Mouse (Mus musculus) limb, embryonic 10.5 days (tissue): ENCODE data around the gene Plagl2. TPM values are rescaled to one million over a fixed set of nuclear protein-coding genes. Genes with fewer than 3 reads are reported as not detected.

Experiments used
- DNase-seq: peaks from one replicate; pipeline ENCODE4 v3.0.0-alpha.2; 2017; ENCODE audit warnings: low spot score
- H3K27ac ChIP-seq: fragments of 300-500 bp; sonication (generic); 2 replicates; pipeline ENCODE4 v1.5.1; 2016; ENCODE audit warnings: mild to moderate bottlenecking
- H3K27me3 ChIP-seq: fragments of 300-500 bp; sonication (generic); 2 replicates; pipeline ENCODE4 v1.6.1; 2016; ENCODE audit warnings: low read depth, mild to moderate bottlenecking; ENCODE audit not compliant: poor library complexity, severe bottlenecking
- H3K36me3 ChIP-seq: fragments of 300-500 bp; sonication (generic); 2 replicates; pipeline ENCODE4 v1.6.1; 2016; ENCODE audit warnings: mild to moderate bottlenecking, moderate library complexity
- H3K4me1 ChIP-seq: fragments of 300-500 bp; sonication (generic); 2 replicates; pipeline ENCODE4 v1.6.1; 2016
- H3K4me3 ChIP-seq: fragments of 300-500 bp; sonication (generic); 2 replicates; pipeline ENCODE4 v1.5.1; 2016; ENCODE audit warnings: mild to moderate bottlenecking, moderate library complexity
- H3K9me3 ChIP-seq: fragments of 300-500 bp; sonication (generic); replicated peaks from 2 replicates; pipeline ENCODE4 v1.6.1; 2016; ENCODE audit warnings: mild to moderate bottlenecking
- WGBS: fragments of 180-500 bp; shearing (Covaris S2); methylation state at CpG from one replicate; pipeline ENCODE4 v1.1.7; 2016; 5-methylcytosine and 5-hydroxymethylcytosine counted together
- polyA plus RNA-seq: library from polyadenylated mRNA; unstranded; fragments of >200 nt; fragmentation: Nextera tagmentation; extraction: Ambion mirVana; gene quantifications from 2 replicates; pipeline ENCODE4 v1.2.1, GENCODE M21; 2016

The Plagl2 gene
- polyA plus RNA-seq, 1 experiment from 2014 or later: 24.6 TPM

DNA sequence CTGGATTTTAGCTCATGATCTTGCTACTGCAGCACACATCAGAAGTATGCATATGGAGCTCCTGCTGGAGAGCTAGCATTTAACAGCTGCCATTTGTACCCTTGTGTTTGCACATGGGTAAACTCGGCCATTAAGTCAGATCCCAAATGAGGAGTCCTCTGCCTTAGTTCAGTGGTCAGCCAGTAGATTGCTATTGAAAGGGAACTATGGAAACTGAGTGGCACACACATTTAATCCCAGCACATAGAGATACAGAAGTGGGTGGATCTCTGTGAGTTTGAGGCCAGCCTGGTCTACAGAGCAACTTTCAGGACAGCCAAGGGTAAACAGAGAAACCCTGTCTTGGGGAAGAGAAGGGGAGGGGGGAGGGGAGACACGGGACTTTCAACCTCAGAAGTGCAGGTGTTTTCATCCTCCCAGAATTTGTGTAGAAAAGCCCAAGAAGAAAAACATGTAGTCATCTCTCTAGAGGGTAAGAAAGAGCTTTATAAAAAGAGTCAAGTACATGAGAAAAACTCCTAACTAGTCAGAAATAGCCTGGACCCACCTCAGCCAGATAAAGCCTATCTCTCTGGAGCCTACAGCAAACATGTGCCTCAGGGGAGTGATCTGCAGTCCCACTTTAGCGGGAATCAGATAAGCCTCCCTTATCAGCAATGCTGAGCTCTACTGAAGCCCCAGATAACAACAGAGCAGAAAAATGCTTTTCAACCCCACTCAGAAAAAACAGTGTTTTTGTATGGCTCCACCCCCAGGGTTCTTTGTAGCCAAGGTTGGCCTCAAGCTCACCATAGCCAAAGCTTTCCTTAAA, 18.8 kb upstream of the Plagl2 start:
- 63% methylated on average over 3 of the region's 3 CpGs for WGBS
- H3K4me3 ChIP-seq: no peak overlapping the region
- no peaks in the 10 kb centered on the region for H3K27me3 ChIP-seq
- no peaks in the 10 kb centered on the region for H3K9me3 ChIP-seq
- peaks cover 65% of the 10 kb centered on the region for H3K36me3 ChIP-seq
- no peak overlapping the region for H3K27ac ChIP-seq
- no peaks in the 10 kb centered on the region for H3K4me1 ChIP-seq
- DNase-seq: no peak

DNA sequence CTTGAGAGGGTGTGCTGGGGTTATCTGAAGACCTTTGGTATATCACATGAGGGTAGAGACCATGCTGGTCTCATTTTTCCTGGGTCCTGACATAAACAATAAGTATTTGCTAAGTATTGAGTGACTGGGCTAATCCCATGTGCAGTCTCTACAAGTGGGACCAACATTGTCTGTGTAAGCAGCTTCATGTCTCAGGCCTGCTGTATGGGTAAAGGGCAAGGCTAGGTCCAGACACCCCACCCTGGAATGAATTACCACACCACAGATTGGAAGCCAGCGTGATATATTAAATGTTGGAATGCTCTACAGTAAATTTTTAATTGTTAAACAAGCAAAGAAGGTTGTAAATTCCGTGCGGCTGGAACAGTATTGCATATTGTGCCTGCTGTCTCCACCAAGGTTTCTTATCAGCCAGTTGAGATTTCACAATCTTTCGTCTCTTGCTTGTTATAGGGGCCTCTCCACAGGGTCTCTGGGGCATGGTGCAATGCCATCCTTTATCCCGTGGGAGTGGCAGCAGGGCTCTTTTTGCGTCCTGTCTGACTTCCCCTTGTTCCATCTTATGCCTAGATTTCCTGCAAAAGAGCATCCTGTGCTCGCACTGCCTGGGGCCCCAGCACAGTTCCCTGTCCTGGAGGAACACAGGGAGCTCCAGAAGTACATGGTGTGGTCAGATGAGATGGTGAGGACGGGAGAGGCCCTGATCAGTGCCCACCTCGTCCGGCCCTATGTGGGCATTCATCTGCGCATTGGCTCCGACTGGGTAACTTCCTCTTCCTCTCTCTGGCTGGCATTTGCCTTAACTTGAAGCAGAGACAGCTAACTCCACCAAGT, 18.0 kb upstream of the Plagl2 start:
- Histone ChIP-seq H3K27me3 (no peaks in the 10 kb centered on the region), H3K9me3 (no peaks in the 10 kb centered on the region), H3K27ac (no peak overlapping the region), H3K4me1 (no peaks in the 10 kb centered on the region), H3K4me3 (no peak overlapping the region), H3K36me3 (peaks cover 64% of the 10 kb centered on the region)
- DNase-seq: no peak
- WGBS: 85% methylated on average over 12 of the region's 12 CpGs

DNA sequence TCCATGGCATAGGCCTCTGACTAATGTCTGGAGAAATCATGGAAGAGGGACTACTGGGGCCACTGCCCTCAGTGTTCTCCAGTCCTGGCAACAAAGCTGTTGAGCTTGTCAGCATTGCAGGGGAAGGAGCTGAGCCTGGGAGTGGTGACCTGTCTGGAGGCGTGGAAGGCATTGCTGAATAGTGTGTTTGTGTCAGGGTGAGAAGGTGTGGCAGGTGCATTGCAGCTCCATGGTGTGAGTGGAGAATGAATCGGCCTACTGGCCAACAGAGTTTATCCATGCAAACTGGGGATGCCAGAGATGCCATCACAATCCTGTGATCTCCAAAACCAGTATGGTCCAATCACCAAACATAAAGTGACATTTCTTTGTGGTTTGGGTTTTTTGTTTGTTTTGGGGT, 15.4 kb upstream of the Plagl2 start:
- Histone ChIP-seq H3K27ac (no peak overlapping the region), H3K4me3 (no peak overlapping the region), H3K4me1 (no peaks in the 10 kb centered on the region), H3K27me3 (no peaks in the 10 kb centered on the region), H3K9me3 (no peaks in the 10 kb centered on the region), H3K36me3 (peaks cover 65% of the 10 kb centered on the region)
- 85% methylated on average over 2 of the region's 2 CpGs for whole genome bisulfite sequencing
- no peak for DNase-seq

DNA sequence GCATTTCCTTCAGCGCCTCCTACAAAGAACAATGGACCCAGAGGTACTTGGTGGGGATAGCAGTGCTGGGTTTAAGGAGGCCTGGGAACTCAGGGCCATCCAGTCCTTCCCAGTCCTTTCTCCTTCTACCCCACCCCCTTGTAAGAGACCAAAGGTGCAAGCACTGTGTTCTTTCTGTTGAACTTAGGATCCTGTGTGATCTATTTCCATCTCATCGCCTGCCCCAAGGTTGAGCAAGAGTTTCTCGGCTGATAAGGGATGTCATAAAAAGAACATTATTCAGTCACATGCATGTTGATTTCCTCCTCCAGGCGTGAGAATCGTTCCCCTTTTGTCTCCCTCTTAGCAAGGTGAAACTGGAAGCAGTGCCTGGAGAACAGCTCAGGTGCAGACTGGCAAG, 8.5 kb upstream of the Plagl2 start:
- DNase-seq: no peak
- H3K4me1 ChIP-seq: no peaks in the 10 kb centered on the region
- no peaks in the 10 kb centered on the region for H3K27me3 ChIP-seq
- H3K36me3 ChIP-seq: peaks cover 86% of the 10 kb centered on the region
- WGBS: 92% methylated on average over 5 of the region's 5 CpGs
- no peak overlapping the region for H3K4me3 ChIP-seq
- H3K9me3 ChIP-seq: no peaks in the 10 kb centered on the region
- H3K27ac ChIP-seq: no peak overlapping the region

DNA sequence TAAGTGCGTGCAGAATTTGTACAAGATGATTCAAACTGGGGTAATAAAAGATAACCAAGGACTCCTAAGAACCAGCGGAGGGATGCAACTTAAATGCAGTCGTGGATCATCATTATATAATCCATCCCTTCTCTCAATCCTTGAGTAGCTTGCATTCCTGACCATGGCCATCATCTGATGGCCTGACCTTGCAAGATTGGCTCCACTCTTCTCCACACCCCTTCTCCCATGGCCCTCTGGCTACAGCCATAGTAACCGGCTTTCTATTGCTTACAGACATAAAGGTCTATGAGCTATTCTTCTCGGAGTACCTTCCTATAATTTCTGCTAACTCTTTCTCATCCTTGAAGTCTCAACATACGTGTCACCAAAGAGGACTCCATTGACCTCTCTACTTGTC, 930 bp upstream of the Plagl2 start:
- Histone ChIP-seq H3K36me3 (peaks cover 53% of the 10 kb centered on the region), H3K27me3 (no peaks in the 10 kb centered on the region), H3K27ac (peak overlapping the region; percentile 99; the same call in 1 of the 2 replicates), H3K9me3 (no peaks in the 10 kb centered on the region), H3K4me1 (peaks cover 43% of the 10 kb centered on the region), H3K4me3 (peak overlapping the region; percentile 99)
- no peak for DNase-seq
- 72% methylated on average over 6 of the region's 6 CpGs for WGBS

DNA sequence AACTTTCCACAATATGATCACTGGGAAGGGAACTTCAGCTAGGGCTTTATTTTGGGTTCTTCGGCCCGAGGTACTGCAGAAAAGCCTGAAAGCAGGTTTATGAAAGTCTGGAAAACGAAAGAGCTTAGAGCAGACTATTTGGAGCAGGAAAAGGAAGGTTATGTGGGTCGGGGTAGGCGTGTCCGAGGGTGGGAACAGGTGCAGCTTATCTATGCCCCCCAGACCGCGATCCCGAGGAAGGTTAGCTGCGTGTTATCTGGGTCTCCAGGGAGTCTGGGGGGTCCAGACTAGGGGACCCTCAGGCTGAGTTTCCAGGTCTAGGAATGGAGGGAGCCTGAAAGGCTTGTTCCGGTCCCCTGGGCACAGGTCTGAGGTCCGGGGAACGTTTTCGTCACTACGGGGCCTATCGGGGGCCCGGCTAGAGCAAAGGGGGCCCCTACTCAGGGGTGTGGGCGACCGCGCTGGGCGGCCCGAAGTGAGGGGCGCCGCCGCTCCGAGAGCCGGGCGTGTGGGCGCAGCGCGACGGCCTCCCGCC, 458 bp downstream of the Plagl2 start:
- no peak for DNase-seq
- Histone ChIP-seq H3K27ac (peak overlapping the region; percentile 99), H3K4me3 (peak overlapping the region; percentile 99), H3K27me3 (no peaks in the 10 kb centered on the region), H3K4me1 (peaks cover 44% of the 10 kb centered on the region), H3K9me3 (no peaks in the 10 kb centered on the region), H3K36me3 (peaks cover 56% of the 10 kb centered on the region)
- under 1% methylated on average over 33 of the region's 33 CpGs for WGBS

DNA sequence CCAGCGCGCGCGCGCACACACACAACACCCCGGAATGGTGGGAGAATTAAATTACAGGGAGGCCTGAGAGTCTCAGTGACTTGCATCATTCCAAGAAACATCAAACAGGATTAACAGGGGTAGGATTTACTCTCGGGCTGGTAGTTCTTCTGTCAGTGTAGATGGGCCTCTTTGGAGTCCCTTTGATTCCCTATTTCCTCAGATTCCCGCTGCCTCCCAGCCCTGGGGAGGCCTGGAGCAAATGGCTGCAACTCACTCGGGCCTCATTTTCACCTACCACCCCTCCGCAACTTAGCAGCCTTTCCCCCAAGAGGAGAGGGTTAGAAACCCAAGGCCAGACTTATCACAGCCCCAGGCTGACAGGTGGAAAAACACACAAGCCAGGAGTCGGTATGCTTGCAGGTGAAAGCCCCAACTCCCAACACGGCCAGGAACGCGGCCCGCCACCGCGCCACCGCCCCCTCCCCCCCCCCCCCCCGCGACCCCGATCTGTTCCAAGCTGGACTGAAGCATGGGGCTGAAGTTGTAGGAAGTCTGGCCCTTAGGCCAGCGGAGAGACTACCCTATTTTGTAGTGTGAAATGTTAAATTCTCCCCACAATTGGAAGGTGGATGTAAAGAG, 1.3 kb downstream of the Plagl2 start:
- Histone ChIP-seq H3K27ac (peak overlapping the region; percentile 99), H3K27me3 (no peaks in the 10 kb centered on the region), H3K36me3 (peaks cover 56% of the 10 kb centered on the region), H3K9me3 (no peaks in the 10 kb centered on the region), H3K4me3 (peak overlapping the region; percentile 99), H3K4me1 (peaks cover 44% of the 10 kb centered on the region)
- WGBS: 6% methylated on average over 22 of the region's 22 CpGs
- DNase-seq: peak; percentile 58

DNA sequence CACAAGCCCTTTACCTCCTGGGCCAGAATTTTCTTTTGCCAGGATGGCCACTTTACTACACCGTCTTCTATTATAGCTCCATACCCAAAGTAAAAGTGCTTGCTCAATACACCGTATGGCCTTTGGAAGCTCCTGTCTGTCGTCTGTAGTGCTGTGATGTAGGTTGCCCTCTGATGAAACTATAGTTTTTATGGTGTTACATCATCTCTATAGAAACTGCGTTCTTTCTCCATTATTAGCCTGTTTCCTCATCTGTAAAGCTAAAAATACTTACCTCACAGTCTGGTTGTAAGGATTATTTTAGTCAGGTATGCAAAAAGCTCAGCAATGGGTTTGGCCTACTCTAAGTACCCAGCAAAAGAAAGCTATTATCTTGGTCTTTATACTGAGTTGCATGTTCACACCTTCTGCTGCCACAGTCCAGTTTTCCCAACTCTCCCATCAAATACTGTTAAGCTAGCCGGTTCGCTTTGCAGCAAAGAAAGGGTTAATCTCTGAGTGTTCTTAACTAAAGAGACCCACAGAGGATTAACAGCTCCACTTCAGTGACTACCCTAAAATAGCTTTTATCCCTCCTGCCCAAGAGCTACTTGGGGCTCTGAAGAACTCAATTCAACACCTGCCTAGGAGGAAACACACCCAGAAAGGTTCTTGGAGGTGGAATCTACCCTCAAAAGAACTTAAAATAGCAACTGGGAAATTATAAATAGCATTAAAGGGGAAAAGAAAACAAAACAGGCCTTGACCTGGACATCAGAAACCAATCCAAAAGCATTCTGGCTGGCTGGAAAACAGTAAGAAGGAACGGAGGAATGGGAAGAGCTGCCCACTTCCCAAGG, 2.0 kb downstream of the Plagl2 start:
- no peaks in the 10 kb centered on the region for H3K9me3 ChIP-seq
- H3K4me1 ChIP-seq: peaks cover 44% of the 10 kb centered on the region
- H3K36me3 ChIP-seq: peaks cover 57% of the 10 kb centered on the region
- WGBS: 75% methylated on average over 7 of the region's 7 CpGs
- DNase-seq: no peak
- H3K27me3 ChIP-seq: no peaks in the 10 kb centered on the region
- H3K4me3 ChIP-seq: peak overlapping the region; percentile 99
- H3K27ac ChIP-seq: peak overlapping the region; percentile 99; the same call in 1 of the 2 replicates

DNA sequence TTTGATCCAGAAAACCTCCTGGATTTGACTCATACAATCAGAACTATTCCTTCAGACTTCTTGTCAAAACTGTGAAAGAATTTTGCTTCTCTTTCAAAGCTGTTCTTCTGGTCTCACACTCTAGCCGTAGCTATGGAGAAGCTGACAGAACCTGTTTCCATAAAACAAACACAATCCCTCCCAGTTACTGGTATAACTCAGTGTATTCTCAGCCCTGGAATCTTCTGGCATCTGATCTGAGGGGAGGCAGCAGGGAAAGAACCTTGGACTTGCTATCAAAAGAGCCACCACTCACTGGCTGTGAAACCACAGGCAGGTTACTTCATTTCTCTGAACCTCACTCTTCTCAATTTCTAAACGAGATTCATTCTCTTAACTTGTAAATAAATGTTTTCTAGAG, 2.8 kb downstream of the Plagl2 start:
- Histone ChIP-seq H3K27ac (no peak overlapping the region), H3K9me3 (no peaks in the 10 kb centered on the region), H3K27me3 (no peaks in the 10 kb centered on the region), H3K36me3 (peaks cover 61% of the 10 kb centered on the region), H3K4me3 (no peak overlapping the region), H3K4me1 (peaks cover 44% of the 10 kb centered on the region)
- 82% methylated on average over 2 of the region's 2 CpGs for WGBS
- DNase-seq: no peak

DNA sequence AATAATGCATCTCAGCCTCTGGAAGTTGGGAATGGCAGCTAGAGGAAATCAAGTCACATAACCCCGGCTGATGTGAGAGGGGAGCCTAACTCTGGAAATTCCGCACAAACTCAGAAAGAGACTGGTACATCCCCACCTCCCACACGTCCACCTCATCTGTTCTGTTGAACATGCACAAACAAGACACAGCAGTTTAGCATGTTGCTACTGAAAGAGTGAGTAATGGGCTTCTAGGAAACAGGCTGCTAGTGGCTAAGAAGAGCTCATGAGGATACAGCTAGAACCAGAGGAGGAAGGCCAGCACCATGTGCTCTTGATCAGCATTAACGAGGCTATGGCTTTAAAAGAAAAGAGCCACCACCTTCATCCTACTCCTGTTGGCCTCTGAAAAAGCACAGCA, 3.3 kb downstream of the Plagl2 start:
- Histone ChIP-seq H3K4me3 (no peak overlapping the region), H3K9me3 (no peaks in the 10 kb centered on the region), H3K36me3 (peaks cover 62% of the 10 kb centered on the region), H3K4me1 (peaks cover 44% of the 10 kb centered on the region), H3K27ac (no peak overlapping the region), H3K27me3 (no peaks in the 10 kb centered on the region)
- WGBS: 74% methylated on average over 4 of the region's 4 CpGs
- DNase-seq: no peak

DNA sequence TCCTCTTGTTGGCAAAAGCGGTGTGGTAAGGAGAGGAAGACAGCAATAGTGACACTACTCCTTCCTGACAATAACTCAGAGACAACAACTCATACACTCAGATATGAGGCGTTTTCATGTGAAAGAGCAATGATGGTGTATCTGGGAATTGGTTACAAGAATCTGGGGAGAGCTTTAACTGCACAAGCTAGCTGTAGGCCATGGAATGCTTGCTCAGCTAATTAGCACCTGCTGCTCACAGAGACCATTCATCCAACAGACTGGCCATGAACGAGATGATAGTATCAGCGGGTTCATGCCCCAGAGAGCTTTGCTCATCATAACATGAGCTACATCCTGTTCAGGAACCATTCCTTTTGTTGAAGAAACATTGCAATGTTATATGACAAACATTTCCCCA, 4.0 kb downstream of the Plagl2 start:
- Histone ChIP-seq H3K27me3 (no peaks in the 10 kb centered on the region), H3K4me1 (peaks cover 40% of the 10 kb centered on the region), H3K4me3 (no peak overlapping the region), H3K36me3 (peaks cover 68% of the 10 kb centered on the region), H3K9me3 (no peaks in the 10 kb centered on the region), H3K27ac (no peak overlapping the region)
- DNase-seq: no peak
- 88% methylated on average over 4 of the region's 4 CpGs for WGBS

DNA sequence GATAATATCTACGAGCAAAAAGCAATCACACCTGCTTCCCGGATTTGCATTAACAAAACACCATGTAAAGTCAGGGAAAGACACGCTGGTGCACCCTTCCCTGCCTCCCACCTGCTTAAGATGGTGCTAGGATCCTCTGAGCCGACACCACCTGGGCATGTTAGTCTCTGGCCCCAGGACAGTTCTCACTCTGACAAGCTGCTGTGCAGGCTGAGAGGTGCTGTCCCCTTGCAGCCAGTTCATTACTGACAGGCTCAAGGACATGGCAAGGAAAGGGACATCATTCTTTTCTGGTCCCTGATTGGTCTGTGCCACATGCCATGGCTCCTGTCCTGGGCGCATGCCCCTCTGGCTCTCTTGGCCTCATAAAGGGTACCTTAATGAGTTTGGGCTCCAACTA, 12.7 kb downstream of the Plagl2 start:
- H3K36me3 ChIP-seq: peaks cover 65% of the 10 kb centered on the region

More for the DNA sequence above, 12.7 kb downstream of the Plagl2 start:
- H3K9me3 ChIP-seq: no peaks in the 10 kb centered on the region
- H3K4me3 ChIP-seq: no peak overlapping the region
- H3K27ac ChIP-seq: no peak overlapping the region
- 88% methylated on average over 5 of the region's 5 CpGs for WGBS
- peaks cover 25% of the 10 kb centered on the region for H3K4me1 ChIP-seq
- no peaks in the 10 kb centered on the region for H3K27me3 ChIP-seq
- DNase-seq: no peak
